Mouse (Mus musculus) thymus, adult 2 months (tissue): ENCODE measurements around the gene Ddr1. TPM values are rescaled to one million over a fixed set of nuclear protein-coding genes. Genes with fewer than 3 reads are reported as not detected.

Experiments
- DNase-seq: peaks from one replicate; pipeline ENCODE4 v3.0.0; 2021
- H3K27ac ChIP-seq: fragments of 200-500 bp; 2 replicates; pipeline ENCODE4 v1.5.1; 2012; ENCODE audit warnings: low read length, control low read depth; ENCODE audit not compliant: control insufficient read depth, insufficient read depth
- H3K27me3 ChIP-seq: fragments of 200-500 bp; 2 replicates; pipeline ENCODE4 v1.6.1; 2012; ENCODE audit warnings: mild to moderate bottlenecking, low read length, moderate library complexity, mixed read lengths; ENCODE audit not compliant: control insufficient read depth, insufficient read depth
- H3K36me3 ChIP-seq: fragments of 200-500 bp; 2 replicates; pipeline ENCODE4 v1.6.1; 2012; ENCODE audit warnings: mild to moderate bottlenecking, low read length, moderate library complexity; ENCODE audit not compliant: control insufficient read depth, insufficient read depth
- H3K4me1 ChIP-seq: fragments of 200-500 bp; replicated peaks from 2 replicates; pipeline ENCODE4 v1.6.1; 2012; ENCODE audit warnings: low read length; ENCODE audit not compliant: control insufficient read depth, insufficient read depth
- H3K4me3 ChIP-seq: fragments of 200-500 bp; 2 replicates; pipeline ENCODE4 v1.5.1; 2012; ENCODE audit warnings: mild to moderate bottlenecking, low read length, control low read depth, moderate library complexity; ENCODE audit not compliant: control insufficient read depth, insufficient read depth
- CTCF ChIP-seq: fragments of 200-500 bp; IDR thresholded peaks from 2 replicates; pipeline ENCODE4 v1.5.1; 2012; ENCODE audit warnings: mild to moderate bottlenecking, control low read depth, low read length, moderate library complexity, borderline replicate concordance; ENCODE audit not compliant: control insufficient read depth, poor library complexity, insufficient read depth; ENCODE audit errors: extremely low read depth
- POLR2A ChIP-seq: fragments of 200-500 bp; IDR thresholded peaks from 2 replicates; pipeline ENCODE4 v1.6.1; 2012; ENCODE audit warnings: mild to moderate bottlenecking, low read length, control low read depth, moderate library complexity; ENCODE audit not compliant: control insufficient read depth, poor library complexity, insufficient read depth; ENCODE audit errors: extremely low read depth
- WGBS: fragments of 180-500 bp; shearing (Covaris S2); methylation state at CpG from one replicate; pipeline ENCODE4 v1.1.7; 2018; 5-methylcytosine and 5-hydroxymethylcytosine counted together
- polyA plus RNA-seq: library from polyadenylated mRNA; depleted of rRNA; stranded (reverse); fragments of >200 nt; gene quantifications from 2 replicates; pipeline ENCODE4 v1.2.3, GENCODE M21; 2012

The Ddr1 gene
- polyA plus RNA-seq, 1 experiment = 43.6 TPM

GRCm38 (mm10) chr17:35702605-35703004 is 1.8 kb downstream of the Ddr1 start:
- H3K27ac ChIP-seq = no peak overlapping the region
- peaks cover 37% of the 10 kb centered on the region for H3K4me1 ChIP-seq
- no peak for TF ChIP-seq CTCF
- no peak for TF ChIP-seq POLR2A
- H3K27me3 ChIP-seq = peaks cover 20% of the 10 kb centered on the region; the same call in 1 of the 2 replicates
- 55% methylated on average over 4 of the region's 4 CpGs for WGBS
- no peaks in the 10 kb centered on the region for H3K36me3 ChIP-seq
- DNase-seq = no peak
- no peak overlapping the region for H3K4me3 ChIP-seq

- H3K27me3 ChIP-seq = peaks cover 25% of the 10 kb centered on the region; the same call in 1 of the 2 replicates
- H3K36me3 ChIP-seq = no peaks in the 10 kb centered on the region
- H3K4me3 ChIP-seq = no peak overlapping the region
- 35% methylated on average over 16 of the region's 16 CpGs for WGBS
- no peak overlapping the region for H3K27ac ChIP-seq
- peaks cover 37% of the 10 kb centered on the region for H3K4me1 ChIP-seq
- DNase-seq = no peak
- TF ChIP-seq POLR2A = no peak
- no peak for TF ChIP-seq CTCF
Observed at GRCm38 (mm10) chr17:35701978-35702461, 2.4 kb downstream of the Ddr1 start.

GRCm38 (mm10) chr17:35701203-35701977 is 3.0 kb downstream of the Ddr1 start:
- TF ChIP-seq POLR2A (no peak), CTCF (no peak)
- H3K36me3 ChIP-seq = no peaks in the 10 kb centered on the region
- peak overlapping the region; percentile 50 for H3K4me3 ChIP-seq
- DNase-seq = no peak
- peaks cover 25% of the 10 kb centered on the region; the same call in 1 of the 2 replicates for H3K27me3 ChIP-seq
- peak overlapping the region; percentile 43; the same call in 1 of the 2 replicates for H3K27ac ChIP-seq
- 18% methylated on average over 16 of the region's 16 CpGs for WGBS
- H3K4me1 ChIP-seq = peaks cover 37% of the 10 kb centered on the region

- H3K4me1 ChIP-seq = peaks cover 35% of the 10 kb centered on the region
- WGBS = under 1% methylated on average over 65 of the region's 66 CpGs
- peak overlapping the region; percentile 50 for H3K4me3 ChIP-seq
- no peaks in the 10 kb centered on the region for H3K36me3 ChIP-seq
- no peak for TF ChIP-seq CTCF
- 0 out of 2 replicates have a peak, but pooled peaks have one; percentile 13 for TF ChIP-seq POLR2A
- H3K27me3 ChIP-seq = peaks cover 25% of the 10 kb centered on the region; the same call in 1 of the 2 replicates
- H3K27ac ChIP-seq = no peak overlapping the region
- DNase-seq = peak; percentile 68
Observed at GRCm38 (mm10) chr17:35700371-35700961, 4.0 kb downstream of the Ddr1 start.

GRCm38 (mm10) chr17:35699919-35700318 is 4.5 kb downstream of the Ddr1 start:
- Histone ChIP-seq H3K27ac (no peak overlapping the region), H3K4me3 (peak overlapping the region; percentile 41), H3K4me1 (peaks cover 30% of the 10 kb centered on the region), H3K27me3 (peaks cover 25% of the 10 kb centered on the region; the same call in 1 of the 2 replicates), H3K36me3 (no peaks in the 10 kb centered on the region)
- TF ChIP-seq POLR2A (no peak), CTCF (no peak)
- 10% methylated on average over 19 of the region's 19 CpGs for WGBS
- no peak for DNase-seq

GRCm38 (mm10) chr17:35698501-35698883 is 5.9 kb downstream of the Ddr1 start:
- Histone ChIP-seq H3K27me3 (peaks cover 25% of the 10 kb centered on the region; the same call in 1 of the 2 replicates), H3K36me3 (no peaks in the 10 kb centered on the region), H3K4me3 (no peak overlapping the region), H3K4me1 (peaks cover 18% of the 10 kb centered on the region), H3K27ac (no peak overlapping the region)
- DNase-seq = no peak
- TF ChIP-seq POLR2A (no peak), CTCF (no peak)
- 54% methylated on average over 5 of the region's 5 CpGs for WGBS
